Mouse (Mus musculus) stomach, postnatal 0 days (tissue): ENCODE measurements at regions not wholly inside any gene's neighbourhood (a gene's known extent, or its start where the extent isn't known, plus 50 kb on each side); places are given as distances from the start of the nearest gene placed in this dataset.

Experiments
- ATAC-seq: fragments of 200-750 bp; cut with Nextera tagmentation; 2 replicates; pipeline ENCODE4 v1.8.0; 2017; ENCODE audit not compliant: low FRiP score, low TSS enrichment
- DNase-seq: peaks from one replicate; pipeline ENCODE4 v3.0.0-alpha.2; 2016; ENCODE audit warnings: low spot score
- H3K27ac ChIP-seq: fragments of 300-500 bp; sonication (generic); replicated peaks from 2 replicates; pipeline ENCODE4 v1.5.1; 2014; ENCODE audit warnings: mild to moderate bottlenecking, control low read depth
- H3K27me3 ChIP-seq: fragments of 300-500 bp; sonication (generic); 2 replicates; pipeline ENCODE4 v1.6.1; 2014; ENCODE audit warnings: low read length; ENCODE audit not compliant: control insufficient read depth, insufficient read depth
- H3K36me3 ChIP-seq: fragments of 300-500 bp; sonication (generic); 2 replicates; pipeline ENCODE4 v1.6.1; 2014; ENCODE audit warnings: low read length, mixed read lengths; ENCODE audit not compliant: control insufficient read depth, insufficient read depth
- H3K4me1 ChIP-seq: fragments of 300-500 bp; sonication (generic); replicated peaks from 2 replicates; pipeline ENCODE4 v1.6.1; 2014; ENCODE audit warnings: antibody characterized with exemption; ENCODE audit not compliant: control insufficient read depth, insufficient read depth
- H3K4me2 ChIP-seq: fragments of 300-500 bp; sonication (generic); replicated peaks from 2 replicates; pipeline ENCODE4 v1.6.1; 2014; ENCODE audit warnings: low read depth, mild to moderate bottlenecking, control low read depth, moderate library complexity
- H3K4me3 ChIP-seq: fragments of 300-500 bp; sonication (generic); 2 replicates; pipeline ENCODE4 v1.5.1; 2014; ENCODE audit warnings: low read depth, low read length, control low read depth
- H3K9ac ChIP-seq: fragments of 300-500 bp; sonication (generic); 2 replicates; pipeline ENCODE4 v1.6.1; 2014; ENCODE audit warnings: mild to moderate bottlenecking, low read length, control low read depth, mixed read lengths
- H3K9me3 ChIP-seq: fragments of 300-500 bp; sonication (generic); 2 replicates; pipeline ENCODE4 v1.6.1; 2016; ENCODE audit warnings: low read length; ENCODE audit not compliant: control insufficient read depth
- CTCF ChIP-seq: IDR thresholded peaks from 2 replicates; pipeline ENCODE4 v1.5.1; 2016; ENCODE audit warnings: antibody characterized with exemption, low read depth, mild to moderate bottlenecking, moderate library complexity
- EP300 ChIP-seq: optimal IDR thresholded peaks from 2 replicates; pipeline ENCODE3; 2016; ENCODE audit warnings: antibody characterized with exemption
- WGBS: fragments of 180-500 bp; shearing (Covaris S2); extraction: QIAGEN DNeasy Blood & Tissue Kit; methylation state at CpG from one replicate; pipeline ENCODE4 v1.1.7; 2014; 5-methylcytosine and 5-hydroxymethylcytosine counted together

DNA sequence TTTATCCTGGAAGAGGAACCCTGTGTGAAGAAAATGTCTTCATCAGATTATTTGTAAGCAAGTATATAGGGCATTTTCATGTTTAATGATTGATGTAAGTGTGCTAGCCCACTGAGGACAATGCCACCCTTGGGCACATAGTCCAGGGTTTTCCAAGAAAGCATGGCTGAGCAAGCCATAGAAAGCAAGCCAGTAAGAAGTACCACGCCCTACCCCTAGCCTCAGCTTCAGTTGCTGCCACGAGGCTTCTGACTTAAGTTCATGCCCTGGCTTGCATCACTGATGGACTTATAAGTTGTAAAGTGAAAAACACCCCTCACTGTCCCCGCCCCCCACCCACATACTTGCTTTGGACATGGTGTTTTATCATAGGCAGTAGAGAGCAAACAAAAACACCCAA is 342.0 kb downstream of the Ptprc start:
- Histone ChIP-seq H3K4me1 (no peaks in the 10 kb centered on the region), H3K9ac (no peak overlapping the region), H3K9me3 (no peaks in the 10 kb centered on the region), H3K27me3 (no peaks in the 10 kb centered on the region), H3K36me3 (no peaks in the 10 kb centered on the region), H3K4me2 (no peak overlapping the region), H3K4me3 (no peak overlapping the region), H3K27ac (no peak overlapping the region)
- no peak for ATAC-seq
- no peak for DNase-seq
- TF ChIP-seq CTCF: no peak
- no peak for TF ChIP-seq EP300
- 61% methylated on average over 3 of the region's 3 CpGs for WGBS

DNA sequence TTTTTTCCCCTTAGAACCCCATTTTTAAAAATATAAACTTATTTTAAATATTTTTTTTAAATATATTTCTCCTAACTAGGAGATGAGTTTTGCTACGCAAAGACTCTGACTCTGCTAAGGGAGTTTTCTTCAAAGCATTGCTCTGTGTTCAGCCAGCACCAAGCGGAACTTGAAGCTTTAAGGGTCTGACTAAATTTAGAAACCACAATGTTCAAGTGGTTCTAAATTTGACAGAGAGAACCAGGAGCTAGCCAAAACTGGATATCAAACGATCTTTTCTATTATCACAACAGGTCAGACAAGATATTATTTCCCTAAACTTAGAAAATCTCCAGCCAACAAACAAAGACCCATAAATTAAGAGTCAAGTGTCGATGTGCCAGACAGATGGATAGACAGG is 344.2 kb downstream of the Ptprc start:
- no peaks in the 10 kb centered on the region for H3K9me3 ChIP-seq
- no peaks in the 10 kb centered on the region for H3K4me1 ChIP-seq
- TF ChIP-seq CTCF: no peak
- no peak for TF ChIP-seq EP300
- 53% methylated on average over 4 of the region's 4 CpGs for WGBS
- DNase-seq: no peak
- no peak overlapping the region for H3K9ac ChIP-seq
- ATAC-seq: no peak
- no peak overlapping the region for H3K4me3 ChIP-seq
- no peak overlapping the region for H3K27ac ChIP-seq
- H3K36me3 ChIP-seq: no peaks in the 10 kb centered on the region
- H3K27me3 ChIP-seq: no peaks in the 10 kb centered on the region
- H3K4me2 ChIP-seq: no peak overlapping the region

DNA sequence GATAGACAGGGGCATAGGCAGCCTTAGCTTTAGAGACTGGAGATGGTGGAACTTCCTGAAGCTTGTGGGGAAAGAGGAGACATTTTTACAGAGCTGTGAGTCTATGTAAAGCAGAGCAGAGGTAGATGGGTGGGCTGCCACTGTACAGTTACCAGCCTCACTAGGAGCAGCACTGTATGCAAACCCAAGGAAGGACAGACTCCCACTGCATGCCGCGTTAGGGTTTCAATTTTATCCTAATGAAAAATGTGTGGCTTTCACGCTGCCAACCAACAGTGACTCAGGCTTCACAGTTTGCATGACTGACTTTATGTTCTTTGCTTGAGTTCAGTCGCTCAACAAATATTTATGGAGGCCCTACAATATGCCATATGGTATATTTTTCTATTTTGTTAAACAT is 348.1 kb downstream of the Ptprc start:
- H3K4me2 ChIP-seq: no peak overlapping the region
- 51% methylated on average over 4 of the region's 4 CpGs for WGBS
- H3K4me3 ChIP-seq: no peak overlapping the region
- H3K27me3 ChIP-seq: no peaks in the 10 kb centered on the region
- DNase-seq (no peak), ATAC-seq (no peak)
- TF ChIP-seq CTCF (no peak), EP300 (no peak)
- H3K4me1 ChIP-seq: no peaks in the 10 kb centered on the region
- H3K36me3 ChIP-seq: no peaks in the 10 kb centered on the region
- H3K9me3 ChIP-seq: no peaks in the 10 kb centered on the region
- no peak overlapping the region for H3K9ac ChIP-seq
- H3K27ac ChIP-seq: no peak overlapping the region

GRCm38 (mm10) chr1:137815401-137815888 is 360.1 kb downstream of the Ptprc start:
- ATAC-seq: no peak
- H3K9me3 ChIP-seq: no peaks in the 10 kb centered on the region
- no peaks in the 10 kb centered on the region for H3K36me3 ChIP-seq
- H3K4me3 ChIP-seq: no peak overlapping the region
- no peak overlapping the region for H3K27ac ChIP-seq
- no peak overlapping the region for H3K4me2 ChIP-seq
- H3K9ac ChIP-seq: no peak overlapping the region
- H3K27me3 ChIP-seq: no peaks in the 10 kb centered on the region
- DNase-seq: no peak
- 86% methylated on average over 4 of the region's 4 CpGs for WGBS
- no peaks in the 10 kb centered on the region for H3K4me1 ChIP-seq
- TF ChIP-seq CTCF (no peak), EP300 (no peak)

DNA sequence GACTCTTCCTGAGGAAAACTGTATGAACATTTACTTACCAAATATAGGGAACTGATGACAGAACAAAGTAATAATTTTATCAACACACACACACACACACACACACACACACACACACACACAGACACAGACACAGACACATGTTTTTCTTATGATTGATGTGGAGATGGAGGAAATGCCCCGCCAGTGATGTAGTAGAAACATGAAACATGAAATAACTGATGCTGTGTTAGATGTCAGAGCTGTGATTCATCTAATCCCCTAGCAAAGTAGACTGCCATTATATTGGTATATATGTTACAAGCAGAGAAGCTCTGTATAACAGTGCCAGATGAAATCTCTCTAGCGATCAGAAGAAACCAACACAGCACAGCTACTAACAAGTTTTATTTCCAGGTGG is 361.0 kb downstream of the Ptprc start:
- WGBS: 68% methylated on average over 2 of the region's 2 CpGs

GRCm38 (mm10) chr1:137813716-137814115 is 361.8 kb downstream of the Ptprc start:
- DNase-seq (no peak), ATAC-seq (no peak)
- H3K9ac ChIP-seq: no peak overlapping the region
- no peak for TF ChIP-seq EP300
- no peak for TF ChIP-seq CTCF
- H3K36me3 ChIP-seq: no peaks in the 10 kb centered on the region
- H3K4me2 ChIP-seq: no peak overlapping the region
- no peaks in the 10 kb centered on the region for H3K9me3 ChIP-seq
- no peaks in the 10 kb centered on the region for H3K4me1 ChIP-seq
- no peak overlapping the region for H3K4me3 ChIP-seq
- 76% methylated on average over 1 of the region's 1 CpGs for WGBS
- no peaks in the 10 kb centered on the region for H3K27me3 ChIP-seq
- H3K27ac ChIP-seq: no peak overlapping the region

More for the DNA sequence above, 361.0 kb downstream of the Ptprc start:
- H3K4me1 ChIP-seq: no peaks in the 10 kb centered on the region
- H3K4me3 ChIP-seq: no peak overlapping the region
- H3K36me3 ChIP-seq: no peaks in the 10 kb centered on the region
- H3K27ac ChIP-seq: no peak overlapping the region
- H3K27me3 ChIP-seq: no peaks in the 10 kb centered on the region
- no peak overlapping the region for H3K9ac ChIP-seq
- no peak overlapping the region for H3K4me2 ChIP-seq
- DNase-seq: no peak
- TF ChIP-seq CTCF (no peak), EP300 (no peak)
- H3K9me3 ChIP-seq: no peaks in the 10 kb centered on the region
- ATAC-seq: no peak
